Mouse (Mus musculus) kidney, embryonic 14.5 days (tissue): ENCODE measurements around the gene Hist1h4b. TPM values are rescaled to one million over a fixed set of nuclear protein-coding genes. Genes with fewer than 3 reads are reported as not detected.
A peak's percentile ranks its signal among the peaks of the same experiment; 100 is the strongest.
"Not testable (repeated sequence)": the region's sequence is repeated elsewhere in the genome, so short reads cannot be mapped to it uniquely, and the experiment has no call there.

Source experiments
- ATAC-seq: fragments of 200-750 bp; cut with Nextera tagmentation; 2 replicates; pipeline ENCODE4 v1.8.0; 2017; ENCODE audit warnings: moderate number of reproducible peaks, mild to moderate bottlenecking, moderate TSS enrichment, moderate library complexity; ENCODE audit not compliant: low FRiP score, low TSS enrichment
- H3K27ac ChIP-seq: fragments of 300-500 bp; sonication (generic); 2 replicates; pipeline ENCODE4 v1.5.1; 2014; ENCODE audit warnings: low read depth, mild to moderate bottlenecking, low read length, moderate library complexity, mixed read lengths
- H3K27me3 ChIP-seq: fragments of 300-500 bp; sonication (generic); 2 replicates; pipeline ENCODE4 v1.6.1; 2014; ENCODE audit warnings: mild to moderate bottlenecking, low read length; ENCODE audit not compliant: control insufficient read depth, insufficient read depth
- H3K36me3 ChIP-seq: fragments of 300-500 bp; sonication (generic); 2 replicates; pipeline ENCODE4 v1.6.1; 2014; ENCODE audit warnings: low read length, mixed read lengths; ENCODE audit not compliant: control insufficient read depth, insufficient read depth
- H3K4me1 ChIP-seq: fragments of 300-500 bp; sonication (generic); 2 replicates; pipeline ENCODE4 v1.6.1; 2014; ENCODE audit warnings: low read length, mixed read lengths; ENCODE audit not compliant: control insufficient read depth, insufficient read depth
- H3K4me2 ChIP-seq: fragments of 300-500 bp; sonication (generic); replicated peaks from 2 replicates; pipeline ENCODE4 v1.6.1; 2014; ENCODE audit warnings: low read depth, mild to moderate bottlenecking, low read length
- H3K4me3 ChIP-seq: fragments of 300-500 bp; sonication (generic); 2 replicates; pipeline ENCODE4 v1.5.1; 2014; ENCODE audit warnings: mild to moderate bottlenecking, low read length
- H3K9ac ChIP-seq: fragments of 300-500 bp; sonication (generic); 2 replicates; pipeline ENCODE4 v1.6.1; 2014; ENCODE audit warnings: low read depth, mild to moderate bottlenecking, low read length, moderate library complexity
- H3K9me3 ChIP-seq: fragments of 300-500 bp; sonication (generic); 2 replicates; pipeline ENCODE4 v1.6.1; 2016; ENCODE audit warnings: low read length; ENCODE audit not compliant: control insufficient read depth
- WGBS: fragments of 180-500 bp; shearing (Covaris S2); extraction: QIAGEN DNeasy Blood & Tissue Kit; methylation state at CpG from one replicate; pipeline ENCODE4 v1.1.7; 2014; 5-methylcytosine and 5-hydroxymethylcytosine counted together
- polyA plus RNA-seq: library from polyadenylated mRNA; unstranded; fragments of >200 nt; fragmentation: Nextera tagmentation; extraction: Ambion mirVana; gene quantifications from 2 replicates; pipeline ENCODE4 v1.2.1, GENCODE M21; 2014

The Hist1h4b gene
- polyA plus RNA-seq: 7.0 and 9.2 TPM in 2 replicates

DNA sequence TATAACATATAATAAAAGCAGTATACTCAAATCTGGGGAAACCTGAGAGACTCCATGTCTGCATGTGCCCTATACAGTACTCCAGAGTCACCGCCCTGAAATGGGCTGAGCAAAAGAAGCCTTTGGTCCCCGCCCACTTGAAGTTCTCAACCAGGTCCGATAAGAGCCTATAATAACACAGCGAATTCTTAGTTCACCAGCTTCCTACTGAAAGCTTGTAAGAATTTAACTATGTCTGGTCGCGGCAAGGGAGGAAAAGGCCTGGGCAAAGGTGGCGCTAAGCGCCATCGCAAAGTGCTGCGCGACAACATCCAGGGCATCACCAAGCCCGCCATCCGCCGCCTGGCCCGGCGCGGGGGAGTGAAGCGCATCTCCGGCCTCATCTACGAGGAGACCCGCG, at the start of gene Hist1h4b:
Hist1h4b (plus strand) TSS at position 224 of the 400 bp plus-strand sequence.
- peak within 1 kb of the TSS; percentile 95 for H3K27ac ChIP-seq
- no peaks in the 10 kb centered on the region for H3K9me3 ChIP-seq
- H3K9ac ChIP-seq: peak within 1 kb of the TSS; percentile 76
- H3K4me2 ChIP-seq: peak within 1 kb of the TSS; percentile 67
- 0% methylated on average over 17 of the region's 22 CpGs for WGBS
- no peaks in the 10 kb centered on the region for H3K36me3 ChIP-seq
- 0 out of 2 replicates have a peak, but pooled peaks cover 10% of the 10 kb centered on the region for H3K4me1 ChIP-seq
- H3K4me3 ChIP-seq: peak within 1 kb of the TSS; percentile 42
- peak; percentile 82 for ATAC-seq
- no peaks in the 10 kb centered on the region for H3K27me3 ChIP-seq

- Histone ChIP-seq H3K36me3 (no peaks in the 10 kb centered on the region), H3K4me1 (no peaks in the 10 kb centered on the region), H3K27me3 (no peaks in the 10 kb centered on the region), H3K9me3 (no peaks in the 10 kb centered on the region), H3K27ac (no peak overlapping the region), H3K4me3 (no peak overlapping the region), H3K9ac (no peak overlapping the region), H3K4me2 (no peak overlapping the region)
- no peak for ATAC-seq
- WGBS: 84% methylated on average over 4 of the region's 4 CpGs
Measured at GRCm38 (mm10) chr13:23708041-23708440, 48.8 kb upstream of the Hist1h4b start.

GRCm38 (mm10) chr13:23708654-23709053, 48.2 kb upstream of the Hist1h4b start:
- H3K27me3 ChIP-seq: no peaks in the 10 kb centered on the region
- no peak overlapping the region for H3K9ac ChIP-seq
- no peak for ATAC-seq
- H3K9me3 ChIP-seq: no peaks in the 10 kb centered on the region
- no peak overlapping the region for H3K27ac ChIP-seq
- 74% methylated on average over 4 of the region's 4 CpGs for WGBS
- no peaks in the 10 kb centered on the region for H3K4me1 ChIP-seq
- H3K36me3 ChIP-seq: no peaks in the 10 kb centered on the region
- H3K4me2 ChIP-seq: no peak overlapping the region
- H3K4me3 ChIP-seq: no peak overlapping the region

DNA sequence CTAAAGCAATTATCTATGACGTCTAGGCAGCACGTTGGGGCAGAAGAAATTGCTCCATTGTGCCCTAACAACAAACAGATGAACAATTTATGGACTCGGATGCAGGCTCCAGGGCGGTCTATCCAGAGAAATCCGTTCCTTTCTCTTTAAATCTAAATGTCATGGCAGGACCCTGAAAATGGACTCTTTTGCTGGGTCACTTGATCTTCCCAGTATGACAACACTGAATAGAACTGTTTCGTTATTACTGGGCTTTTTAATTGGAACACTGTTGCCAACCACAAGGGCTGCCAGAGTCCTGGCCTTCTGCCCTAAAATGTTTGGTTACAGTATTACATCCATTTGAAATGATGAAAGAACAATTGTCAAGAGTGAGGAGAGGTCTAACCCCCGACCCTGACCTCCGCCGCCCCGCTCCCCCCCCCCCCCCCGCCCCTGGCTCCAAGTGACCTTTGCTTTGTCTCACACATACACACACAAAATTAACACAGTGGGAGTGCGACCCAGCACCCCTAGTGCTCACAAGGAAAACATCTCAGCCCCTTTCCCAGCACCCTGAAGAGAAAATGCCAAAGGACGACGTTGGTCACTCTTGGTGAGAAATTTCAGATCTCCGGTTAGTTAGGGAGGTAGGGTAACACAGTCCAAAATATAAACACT, 47.0 kb upstream of the Hist1h4b start:
- H3K4me3 ChIP-seq: peak overlapping the region; percentile 36
- no peaks in the 10 kb centered on the region for H3K9me3 ChIP-seq
- no peaks in the 10 kb centered on the region for H3K4me1 ChIP-seq
- WGBS: 22% methylated on average over 15 of the region's 15 CpGs
- H3K4me2 ChIP-seq: peak overlapping the region; percentile 64
- H3K9ac ChIP-seq: peak overlapping the region; percentile 63; the same call in 1 of the 2 replicates
- H3K36me3 ChIP-seq: no peaks in the 10 kb centered on the region
- H3K27ac ChIP-seq: no peak overlapping the region
- H3K27me3 ChIP-seq: no peaks in the 10 kb centered on the region
- peak; percentile 38 for ATAC-seq

- peak within 1 kb of the TSS; percentile 63 for H3K9ac ChIP-seq
- H3K27ac ChIP-seq: no peak within 1 kb of the TSS
- ATAC-seq: peak; percentile 71; the same call in 1 of the 2 replicates
- no peaks in the 10 kb centered on the region for H3K4me1 ChIP-seq
- H3K27me3 ChIP-seq: no peaks in the 10 kb centered on the region
- H3K36me3 ChIP-seq: no peaks in the 10 kb centered on the region
- peak within 1 kb of the TSS; percentile 64 for H3K4me2 ChIP-seq
- no peaks in the 10 kb centered on the region for H3K9me3 ChIP-seq
- H3K4me3 ChIP-seq: peak within 1 kb of the TSS; percentile 36
- WGBS: 3% methylated on average over 17 of the region's 17 CpGs
Measured at GRCm38 (mm10) chr13:23710374-23711089, 46.3 kb upstream of the Hist1h4b start, which contains the start of gene Hfe. Hfe (minus strand) TSS chr13:23710854.

GRCm38 (mm10) chr13:23716261-23717042, 40.4 kb upstream of the Hist1h4b start:
- no peak for ATAC-seq
- Histone ChIP-seq H3K4me3 (no peak overlapping the region), H3K4me2 (no peak overlapping the region), H3K27me3 (no peaks in the 10 kb centered on the region), H3K9me3 (no peaks in the 10 kb centered on the region), H3K27ac (no peak overlapping the region), H3K36me3 (no peaks in the 10 kb centered on the region), H3K4me1 (no peaks in the 10 kb centered on the region), H3K9ac (no peak overlapping the region)
- WGBS: 91% methylated on average over 5 of the region's 5 CpGs

- WGBS: 58% methylated on average over 11 of the region's 11 CpGs
- ATAC-seq: no peak
Measured at GRCm38 (mm10) chr13:23717176-23717575, 39.6 kb upstream of the Hist1h4b start.

DNA sequence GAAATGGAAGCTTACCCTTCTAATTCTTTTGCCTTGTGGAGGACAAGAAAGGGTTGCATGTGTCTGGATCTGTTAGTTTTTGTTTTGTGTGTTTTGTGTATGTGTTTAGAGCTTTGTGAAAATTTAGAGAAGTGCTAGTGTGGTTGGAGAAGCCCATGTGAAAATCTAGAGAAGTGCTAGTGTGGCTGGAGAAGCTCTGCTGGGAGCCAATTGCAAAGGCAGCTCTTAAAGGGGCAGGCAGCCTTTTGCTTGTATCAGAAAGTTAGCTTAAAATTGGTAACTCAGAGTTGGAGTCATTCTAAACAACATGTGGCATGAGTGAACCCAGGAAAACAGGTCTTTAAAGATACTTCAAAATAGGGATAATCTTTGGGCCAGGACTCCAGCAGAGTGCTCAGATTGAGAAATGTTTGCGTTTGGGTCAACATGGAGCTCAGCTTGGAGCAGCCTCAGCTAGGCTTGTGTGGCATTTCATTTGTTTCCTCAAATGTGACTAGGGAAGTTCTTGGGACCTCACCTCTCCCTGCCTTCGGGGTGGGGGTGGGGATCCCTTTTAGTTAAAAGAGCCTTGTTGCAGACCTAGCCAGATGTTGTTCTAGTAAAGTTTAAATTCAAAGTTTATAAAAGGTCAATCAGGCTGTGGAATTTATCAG, 39.1 kb upstream of the Hist1h4b start:
- H3K4me1 ChIP-seq, H3K9ac ChIP-seq, H3K4me3 ChIP-seq, H3K27me3 ChIP-seq, H3K9me3 ChIP-seq, H3K4me2 ChIP-seq, ATAC-seq, H3K36me3 ChIP-seq, H3K27ac ChIP-seq: not testable (repeated sequence)
- 20% methylated on average over 2 of the region's 2 CpGs for WGBS

More at GRCm38 (mm10) chr13:23717176-23717575, 39.6 kb upstream of the Hist1h4b start:
- Histone ChIP-seq H3K27ac (no peak overlapping the region), H3K9ac (no peak overlapping the region), H3K4me3 (no peak overlapping the region), H3K27me3 (no peaks in the 10 kb centered on the region), H3K4me2 (no peak overlapping the region), H3K4me1 (no peaks in the 10 kb centered on the region), H3K9me3 (no peaks in the 10 kb centered on the region), H3K36me3 (no peaks in the 10 kb centered on the region)
